Mouse (Mus musculus): ENCODE data around the gene Polr2f.

DNA sequence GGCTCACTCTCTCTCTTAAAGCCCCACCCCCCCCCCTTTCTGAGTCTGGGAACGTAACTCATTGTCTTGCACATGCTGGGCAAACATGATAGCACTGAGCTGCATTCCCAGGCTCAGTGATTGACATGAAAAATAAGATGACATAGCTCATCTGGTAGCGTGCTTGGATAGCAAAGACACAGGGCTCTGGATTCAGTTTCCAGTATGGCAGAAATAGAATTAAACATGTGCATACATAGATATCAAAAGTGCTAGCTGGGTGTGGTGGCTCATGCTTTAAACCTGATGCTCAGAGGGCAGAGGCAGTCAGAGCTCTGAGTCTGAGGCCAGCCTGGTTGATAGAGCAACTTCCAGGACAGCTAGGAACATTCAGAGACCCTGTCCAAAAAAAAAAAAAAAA is 35.0 kb upstream of the Polr2f start:
- TF ChIP-seq CTCF (IDR thresholded peaks at IDR 0.05; ENCODE audit: extremely low read depth, insufficient read depth, insufficient read length, insufficient replicate concordance), result no peak
- TF ChIP-seq POLR2A (IDR thresholded peaks at IDR 0.05; ENCODE audit: low read depth, low read length), result no peak

Data from spleen, adult 2 months (tissue).